Mouse (Mus musculus) liver, embryonic 14.5 days (tissue): Measurements from ENCODE around the gene Macrod1.

Source experiments
- CTCF ChIP-seq: IDR thresholded peaks from 2 replicates; pipeline ENCODE4 v1.5.1; 2016; ENCODE audit warnings: antibody characterized with exemption, low read depth, control low read depth
- EP300 ChIP-seq: IDR thresholded peaks from 2 replicates; pipeline ENCODE4 v1.6.1; 2016; ENCODE audit warnings: antibody characterized with exemption, low read depth

DNA sequence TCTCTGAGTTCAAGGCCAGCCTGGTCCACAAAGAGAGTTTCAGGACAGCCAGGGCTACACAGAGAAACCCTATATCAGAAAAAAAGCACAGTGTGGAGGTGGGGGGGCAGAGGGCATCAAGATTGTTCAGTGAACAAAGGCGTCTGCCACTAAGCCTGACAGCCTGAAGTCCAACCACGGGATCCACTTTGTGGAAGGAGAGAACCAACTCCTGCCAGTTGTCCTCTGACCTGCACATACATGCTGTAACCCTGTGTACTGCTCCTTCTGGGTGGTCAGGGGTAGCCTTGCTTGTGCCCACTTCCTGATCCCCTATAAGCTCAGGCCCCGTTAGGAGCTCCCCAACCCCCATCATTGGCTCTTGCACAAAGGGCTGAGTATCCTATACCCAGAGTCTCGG is 128.4 kb downstream of the Macrod1 start:
- TF ChIP-seq CTCF, result no peak
- no peak for TF ChIP-seq EP300
